Mouse (Mus musculus) stomach, embryonic 14.5 days (tissue): Measurements from ENCODE around the gene Dus2. TPM values are rescaled to one million over a fixed set of nuclear protein-coding genes. Genes with fewer than 3 reads are reported as not detected.

ENCODE experiments used
- ATAC-seq: fragments of 200-750 bp; cut with Nextera tagmentation; 2 replicates; pipeline ENCODE4 v1.8.0; 2017; ENCODE audit warnings: low read depth, moderate TSS enrichment; ENCODE audit not compliant: insufficient number of reproducible peaks, insufficient read depth, low FRiP score
- H3K27ac ChIP-seq: fragments of 300-500 bp; sonication (generic); 2 replicates; pipeline ENCODE4 v1.5.1; 2014; ENCODE audit warnings: mild to moderate bottlenecking, low read length, moderate library complexity, mixed read lengths
- H3K27me3 ChIP-seq: fragments of 300-500 bp; sonication (generic); 2 replicates; pipeline ENCODE4 v1.6.1; 2014; ENCODE audit warnings: low read length, control low read depth, mixed read lengths; ENCODE audit not compliant: control insufficient read depth, insufficient read depth
- H3K36me3 ChIP-seq: fragments of 300-500 bp; sonication (generic); 2 replicates; pipeline ENCODE4 v1.6.1; 2014; ENCODE audit warnings: mild to moderate bottlenecking, control low read depth, low read length, moderate library complexity, mixed read lengths; ENCODE audit not compliant: control insufficient read depth, insufficient read depth
- H3K4me1 ChIP-seq: fragments of 300-500 bp; sonication (generic); 2 replicates; pipeline ENCODE4 v1.6.1; 2014; ENCODE audit warnings: low read length, control low read depth, mixed read lengths; ENCODE audit not compliant: control insufficient read depth, insufficient read depth
- H3K4me2 ChIP-seq: fragments of 300-500 bp; sonication (generic); replicated peaks from 2 replicates; pipeline ENCODE4 v1.6.1; 2014; ENCODE audit warnings: low read depth, low read length, control low read depth
- H3K4me3 ChIP-seq: fragments of 300-500 bp; sonication (generic); 2 replicates; pipeline ENCODE4 v1.5.1; 2014; ENCODE audit warnings: low read depth, low read length, control low read depth
- H3K9ac ChIP-seq: fragments of 300-500 bp; sonication (generic); replicated peaks from 2 replicates; pipeline ENCODE4 v1.6.1; 2014; ENCODE audit warnings: low read depth, mild to moderate bottlenecking, control low read depth, low read length, moderate library complexity, mixed read lengths
- H3K9me3 ChIP-seq: fragments of 300-500 bp; sonication (generic); 2 replicates; pipeline ENCODE4 v1.6.1; 2016; ENCODE audit warnings: low read depth, low read length, control low read depth; ENCODE audit not compliant: control insufficient read depth
- WGBS: fragments of 180-500 bp; shearing (Covaris S2); extraction: QIAGEN DNeasy Blood & Tissue Kit; methylation state at CpG from one replicate; pipeline ENCODE4 v1.1.7; 2014; 5-methylcytosine and 5-hydroxymethylcytosine counted together
- polyA plus RNA-seq: library from polyadenylated mRNA; unstranded; fragments of >200 nt; fragmentation: Nextera tagmentation; extraction: Ambion mirVana; gene quantifications from 2 replicates; pipeline ENCODE4 v1.2.1, GENCODE M21; 2014

The Dus2 gene
- polyA plus RNA-seq, result 22.8 and 23.6 TPM in 2 replicates

DNA sequence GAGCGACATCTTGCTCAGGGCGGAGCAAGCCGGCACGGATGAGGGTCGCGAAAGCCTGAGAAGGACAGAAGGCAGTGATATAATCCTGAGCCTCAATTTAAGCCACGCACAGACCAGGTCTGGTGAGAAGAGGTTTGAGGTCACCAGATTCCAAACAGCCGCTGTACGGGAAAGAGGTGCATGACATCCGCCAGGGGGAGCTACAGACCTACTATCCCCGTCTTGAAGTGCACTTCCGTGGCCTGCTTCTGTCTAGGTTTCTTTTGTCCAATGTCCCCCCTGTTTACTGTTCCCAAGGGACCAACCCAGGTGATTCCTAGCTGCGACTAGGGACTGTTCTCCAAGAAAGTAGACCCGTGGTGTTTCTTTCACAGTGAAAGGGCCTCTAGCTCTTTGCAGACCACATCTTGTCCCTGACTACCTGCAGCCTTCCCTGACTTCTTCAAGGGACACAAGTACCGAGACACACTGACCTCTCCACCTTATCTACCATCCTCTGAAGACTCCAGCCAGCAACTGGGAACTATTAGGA lies at the start of gene Dus2:
Gene Dus2, plus strand, starts transcription at position 482 of the 532 bp plus-strand sequence.
- H3K36me3 ChIP-seq, result no peaks in the 10 kb centered on the region
- 0 out of 2 replicates have a peak within 1 kb of the TSS, but pooled peaks have one; percentile 14 for H3K4me2 ChIP-seq
- H3K9me3 ChIP-seq, result no peaks in the 10 kb centered on the region
- 0 out of 2 replicates have a peak, but pooled peaks cover 5% of the 10 kb centered on the region for H3K4me1 ChIP-seq
- H3K4me3 ChIP-seq, result no peak within 1 kb of the TSS
- peak; percentile 58; the same call in 1 of the 2 replicates for ATAC-seq
- no peak within 1 kb of the TSS for H3K27ac ChIP-seq
- WGBS, result 9% methylated on average over 15 of the region's 15 CpGs
- no peaks in the 10 kb centered on the region for H3K27me3 ChIP-seq
- no peak within 1 kb of the TSS for H3K9ac ChIP-seq

DNA sequence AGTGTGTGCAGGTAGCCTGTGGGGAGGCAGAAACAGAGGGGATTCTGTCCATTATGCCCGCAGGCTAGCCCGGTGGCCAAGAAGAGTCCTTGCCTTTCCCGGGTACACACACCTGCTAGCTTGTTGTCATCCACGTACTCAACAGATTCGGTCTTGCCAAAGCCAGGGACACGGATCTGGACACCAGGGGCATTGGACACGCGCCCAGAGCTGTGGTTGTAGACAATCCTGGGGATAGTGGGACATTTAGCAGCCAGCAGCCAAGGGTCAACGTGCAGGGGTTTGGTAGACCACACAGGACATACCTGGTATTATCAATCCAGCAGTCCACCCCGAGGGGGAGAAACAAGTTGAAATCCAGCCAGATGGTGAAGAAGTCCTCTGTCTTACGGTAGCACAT lies 49.1 kb upstream of the Dus2 start:
- H3K27ac ChIP-seq, result no peak overlapping the region
- no peak for ATAC-seq
- no peaks in the 10 kb centered on the region for H3K9me3 ChIP-seq
- WGBS, result 94% methylated on average over 11 of the region's 11 CpGs
- H3K27me3 ChIP-seq, result no peaks in the 10 kb centered on the region
- H3K4me3 ChIP-seq, result no peak overlapping the region
- no peaks in the 10 kb centered on the region for H3K4me1 ChIP-seq
- no peak overlapping the region for H3K4me2 ChIP-seq
- H3K9ac ChIP-seq, result no peak overlapping the region
- peaks cover 41% of the 10 kb centered on the region for H3K36me3 ChIP-seq

DNA sequence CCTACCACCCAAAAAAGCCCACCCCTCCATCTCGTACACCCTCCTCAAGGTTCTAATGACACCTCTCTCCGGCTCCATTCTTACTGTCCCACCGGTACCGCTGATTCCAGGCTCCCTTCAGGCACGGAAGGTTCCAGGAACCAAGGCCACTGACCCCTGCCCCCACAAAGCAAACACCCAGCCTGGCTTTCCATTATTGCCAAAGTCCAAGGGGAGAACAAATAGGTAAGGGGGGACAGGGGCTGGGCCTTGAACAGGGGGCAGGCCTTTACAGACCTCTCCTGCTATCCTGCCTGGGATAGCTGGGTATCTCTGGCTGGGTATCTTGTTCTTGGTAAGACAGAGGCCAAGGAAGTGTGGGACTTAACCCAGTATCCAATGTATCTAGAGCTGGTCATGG lies 48.6 kb upstream of the Dus2 start:
- Histone ChIP-seq H3K9me3 (no peaks in the 10 kb centered on the region), H3K4me1 (no peaks in the 10 kb centered on the region), H3K36me3 (peaks cover 46% of the 10 kb centered on the region), H3K9ac (no peak overlapping the region), H3K27me3 (no peaks in the 10 kb centered on the region), H3K27ac (no peak overlapping the region), H3K4me3 (no peak overlapping the region), H3K4me2 (no peak overlapping the region)
- WGBS, result 80% methylated on average over 5 of the region's 5 CpGs
- no peak for ATAC-seq

DNA sequence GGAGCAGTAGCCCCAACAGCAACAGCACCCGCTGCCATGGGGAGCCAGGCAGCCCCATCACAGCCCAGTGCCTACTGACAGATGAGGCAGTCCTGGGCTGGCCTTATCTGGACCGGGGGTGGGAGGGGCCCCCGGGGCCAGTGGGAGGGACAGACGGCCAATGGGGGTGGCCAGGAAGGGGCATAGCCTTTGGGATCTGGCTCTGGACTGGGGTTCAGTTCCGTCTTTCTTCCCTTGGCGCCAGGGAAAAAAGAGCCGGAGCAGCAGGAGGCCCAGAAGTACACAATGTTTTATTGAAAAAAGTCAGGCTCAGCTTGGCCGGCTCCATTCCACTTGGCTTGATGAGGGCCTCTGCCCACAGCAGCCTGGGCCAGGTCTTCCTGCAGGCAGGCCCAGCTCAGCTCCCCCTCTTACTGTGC lies 47.8 kb upstream of the Dus2 start, which contains the start of gene Lcat:
Gene Lcat, minus strand, starts transcription at position 62 of the 419 bp plus-strand sequence.
- WGBS, result 89% methylated on average over 8 of the region's 8 CpGs
- Histone ChIP-seq H3K9me3 (no peaks in the 10 kb centered on the region), H3K9ac (no peak within 1 kb of the TSS), H3K36me3 (peaks cover 52% of the 10 kb centered on the region), H3K4me2 (no peak within 1 kb of the TSS), H3K27ac (no peak within 1 kb of the TSS), H3K4me3 (no peak within 1 kb of the TSS), H3K27me3 (no peaks in the 10 kb centered on the region), H3K4me1 (no peaks in the 10 kb centered on the region)
- no peak for ATAC-seq

DNA sequence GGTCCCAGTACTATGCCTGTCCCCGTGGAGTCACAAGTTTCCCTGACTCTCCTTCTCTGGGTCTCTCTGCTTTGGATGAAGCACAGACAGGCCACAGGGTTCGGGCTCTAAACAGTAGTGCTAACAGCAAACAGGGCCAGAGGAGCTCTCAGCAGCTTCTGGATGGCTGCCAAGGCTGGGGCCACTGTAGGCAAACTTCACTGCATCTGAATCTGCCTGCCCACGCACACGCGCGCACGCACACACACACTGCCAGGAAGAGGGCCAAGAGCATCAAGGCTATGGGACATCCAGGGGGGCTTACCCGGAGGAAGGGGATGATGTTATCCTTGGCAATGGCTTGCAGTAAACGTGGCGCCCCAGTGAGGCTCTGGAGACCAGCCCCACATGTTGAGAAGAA lies 41.8 kb upstream of the Dus2 start:
- peaks cover 84% of the 10 kb centered on the region for H3K36me3 ChIP-seq
- H3K27me3 ChIP-seq, result no peaks in the 10 kb centered on the region
- H3K4me3 ChIP-seq, result no peak overlapping the region
- ATAC-seq, result peak; percentile 38; the same call in 1 of the 2 replicates
- no peak overlapping the region for H3K4me2 ChIP-seq
- no peaks in the 10 kb centered on the region for H3K4me1 ChIP-seq
- H3K9ac ChIP-seq, result no peak overlapping the region
- 57% methylated on average over 10 of the region's 10 CpGs for WGBS
- no peak overlapping the region for H3K27ac ChIP-seq
- H3K9me3 ChIP-seq, result no peaks in the 10 kb centered on the region

DNA sequence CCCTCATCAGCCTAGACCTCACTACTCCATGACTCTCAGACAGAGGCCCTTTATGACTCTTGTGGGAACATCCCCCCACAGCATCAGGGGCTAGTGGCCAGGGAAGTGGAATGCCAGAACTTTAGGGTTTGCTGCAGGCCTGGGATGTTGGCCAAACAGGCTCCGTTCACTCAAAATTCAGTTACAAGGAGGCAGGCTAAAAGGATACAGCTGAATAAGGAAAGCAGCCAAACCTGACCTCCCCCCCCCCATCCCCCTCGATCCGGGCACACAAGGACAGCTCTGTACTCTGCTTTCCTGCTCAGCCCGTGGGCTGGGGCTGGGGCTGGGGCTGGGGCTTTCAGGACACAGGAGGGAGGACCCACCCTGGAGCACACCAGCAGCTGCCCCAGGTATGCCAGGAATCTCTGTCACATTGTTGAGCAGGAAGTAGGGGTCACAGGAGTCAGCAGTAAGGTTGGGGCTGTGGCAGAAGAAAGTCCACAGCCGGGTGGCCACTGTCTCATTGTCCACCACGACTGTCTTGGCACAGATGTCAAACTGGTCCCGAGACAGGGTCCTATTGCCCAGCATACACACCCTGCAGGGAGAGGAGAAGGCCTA lies 40.0 kb upstream of the Dus2 start:
- ATAC-seq, result no peak; the same call in 1 of the 2 replicates
- no peaks in the 10 kb centered on the region for H3K4me1 ChIP-seq
- peaks cover 80% of the 10 kb centered on the region for H3K36me3 ChIP-seq
- whole genome bisulfite sequencing, result 41% methylated on average over 7 of the region's 7 CpGs
- peak overlapping the region; percentile 39; the same call in 1 of the 2 replicates for H3K27ac ChIP-seq
- H3K27me3 ChIP-seq, result no peaks in the 10 kb centered on the region
- no peak overlapping the region for H3K9ac ChIP-seq
- H3K9me3 ChIP-seq, result no peaks in the 10 kb centered on the region
- no peak overlapping the region for H3K4me2 ChIP-seq
- no peak overlapping the region for H3K4me3 ChIP-seq

DNA sequence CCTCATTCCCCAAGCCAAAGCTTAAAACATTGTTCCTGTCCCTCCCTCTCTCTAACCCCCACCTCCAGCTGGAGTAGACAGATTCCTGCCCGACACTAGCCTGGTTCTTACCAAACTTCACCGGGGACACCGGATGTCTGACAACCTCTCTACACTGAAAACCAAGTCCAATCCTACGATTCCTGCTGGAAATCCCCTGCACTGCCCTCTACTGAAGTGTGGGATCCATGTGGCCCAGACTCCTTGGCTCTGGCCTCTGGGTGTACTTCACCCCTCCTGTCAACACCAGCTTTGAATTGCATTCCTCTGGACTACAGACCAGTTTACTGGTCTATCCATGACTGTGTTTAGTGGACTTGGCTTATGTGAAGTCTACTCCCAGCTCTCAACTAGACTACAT lies 34.6 kb upstream of the Dus2 start:
- H3K9me3 ChIP-seq, result no peaks in the 10 kb centered on the region
- H3K27me3 ChIP-seq, result no peaks in the 10 kb centered on the region
- H3K27ac ChIP-seq, result no peak overlapping the region
- no peaks in the 10 kb centered on the region for H3K4me1 ChIP-seq
- no peak overlapping the region for H3K9ac ChIP-seq
- no peak overlapping the region for H3K4me2 ChIP-seq
- ATAC-seq, result no peak
- peaks cover 43% of the 10 kb centered on the region for H3K36me3 ChIP-seq
- 88% methylated on average over 4 of the region's 4 CpGs for WGBS
- H3K4me3 ChIP-seq, result no peak overlapping the region

DNA sequence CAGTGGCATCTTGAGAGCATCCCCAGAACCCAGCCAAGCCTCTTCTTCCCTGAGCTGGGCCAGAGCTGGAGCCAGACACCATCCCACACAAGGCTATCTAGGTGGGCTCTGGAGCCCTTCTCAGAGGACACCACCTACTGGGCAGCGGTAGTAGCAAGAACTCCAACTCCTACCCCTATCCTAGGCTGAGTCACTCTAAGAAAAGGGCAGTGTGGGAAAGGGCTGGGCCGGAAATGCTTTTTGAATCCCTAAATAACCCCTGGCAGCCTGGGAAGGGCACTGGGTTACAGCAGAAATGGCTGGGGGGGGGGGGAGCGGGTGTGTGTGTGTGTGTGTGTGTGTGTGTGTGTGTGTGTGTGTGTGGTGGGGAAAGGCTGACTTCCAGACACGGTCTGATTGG lies 33.3 kb upstream of the Dus2 start:
- no peak for ATAC-seq
- H3K4me3 ChIP-seq, result no peak overlapping the region
- 61% methylated on average over 3 of the region's 4 CpGs for WGBS

More for the DNA sequence above, 33.3 kb upstream of the Dus2 start:
- Histone ChIP-seq H3K4me2 (no peak overlapping the region), H3K27ac (no peak overlapping the region), H3K9me3 (no peaks in the 10 kb centered on the region), H3K4me1 (no peaks in the 10 kb centered on the region), H3K36me3 (peaks cover 34% of the 10 kb centered on the region), H3K27me3 (no peaks in the 10 kb centered on the region), H3K9ac (no peak overlapping the region)
